Mouse (Mus musculus) hindbrain, postnatal 0 days (tissue): ENCODE results near the gene Endov. TPM values are rescaled to one million over a fixed set of nuclear protein-coding genes. Genes with fewer than 3 reads are reported as not detected.

Experiments used
- ATAC-seq: fragments of 200-750 bp; cut with Nextera tagmentation; 2 replicates; pipeline ENCODE4 v1.8.0; 2017; ENCODE audit warnings: mild to moderate bottlenecking, moderate TSS enrichment, moderate library complexity
- DNase-seq: peaks from one replicate; pipeline ENCODE4 v3.0.0-alpha.2; 2015; ENCODE audit warnings: low spot score
- H3K27ac ChIP-seq: fragments of 300-500 bp; sonication (generic); 2 replicates; pipeline ENCODE4 v1.5.1; 2014; ENCODE audit warnings: mild to moderate bottlenecking
- H3K27me3 ChIP-seq: fragments of 300-500 bp; sonication (generic); 2 replicates; pipeline ENCODE4 v1.6.1; 2014; ENCODE audit warnings: low read length, mixed read lengths; ENCODE audit not compliant: insufficient read depth
- H3K36me3 ChIP-seq: fragments of 300-500 bp; sonication (generic); 2 replicates; pipeline ENCODE4 v1.6.1; 2014; ENCODE audit warnings: low read length, mixed read lengths; ENCODE audit not compliant: insufficient read depth
- H3K4me1 ChIP-seq: fragments of 300-500 bp; sonication (generic); 2 replicates; pipeline ENCODE4 v1.6.1; 2014; ENCODE audit warnings: antibody characterized with exemption, low read length, mixed read lengths; ENCODE audit not compliant: insufficient read depth
- H3K4me2 ChIP-seq: fragments of 300-500 bp; sonication (generic); 2 replicates; pipeline ENCODE4 v1.6.1; 2014; ENCODE audit warnings: low read depth, mild to moderate bottlenecking, low read length, moderate library complexity, mixed read lengths
- H3K4me3 ChIP-seq: fragments of 300-500 bp; sonication (generic); 2 replicates; pipeline ENCODE4 v1.5.1; 2014; ENCODE audit warnings: low read length
- H3K9ac ChIP-seq: fragments of 300-500 bp; sonication (generic); replicated peaks from 2 replicates; pipeline ENCODE4 v1.6.1; 2014; ENCODE audit warnings: mild to moderate bottlenecking, low read length, moderate library complexity, mixed read lengths
- H3K9me3 ChIP-seq: fragments of 300-500 bp; sonication (generic); 2 replicates; pipeline ENCODE4 v1.6.1; 2016; ENCODE audit warnings: low read length, mixed read lengths
- CTCF ChIP-seq: IDR thresholded peaks from 2 replicates; pipeline ENCODE4 v1.5.1; 2016; ENCODE audit warnings: antibody characterized with exemption, control low read depth, low read depth
- WGBS: fragments of 180-500 bp; shearing (Covaris S2); extraction: QIAGEN DNeasy Blood & Tissue Kit; methylation state at CpG from one replicate; pipeline ENCODE4 v1.1.7; 2014; 5-methylcytosine and 5-hydroxymethylcytosine counted together
- polyA plus RNA-seq: library from polyadenylated mRNA; unstranded; fragments of >200 nt; fragmentation: Nextera tagmentation; extraction: Ambion mirVana; gene quantifications from 2 replicates; pipeline ENCODE4 v1.2.1, GENCODE M21; 2015
- total RNA-seq: library from RNA; depleted of rRNA; stranded (reverse); fragments of >200 nt; gene quantifications from 2 replicates; pipeline ENCODE4 v1.2.3, GENCODE M21; 2014

Endov gene
- total and polyA plus RNA-seq, 2 experiments from 2014 or later, result 12.8 to 39.9 TPM

DNA sequence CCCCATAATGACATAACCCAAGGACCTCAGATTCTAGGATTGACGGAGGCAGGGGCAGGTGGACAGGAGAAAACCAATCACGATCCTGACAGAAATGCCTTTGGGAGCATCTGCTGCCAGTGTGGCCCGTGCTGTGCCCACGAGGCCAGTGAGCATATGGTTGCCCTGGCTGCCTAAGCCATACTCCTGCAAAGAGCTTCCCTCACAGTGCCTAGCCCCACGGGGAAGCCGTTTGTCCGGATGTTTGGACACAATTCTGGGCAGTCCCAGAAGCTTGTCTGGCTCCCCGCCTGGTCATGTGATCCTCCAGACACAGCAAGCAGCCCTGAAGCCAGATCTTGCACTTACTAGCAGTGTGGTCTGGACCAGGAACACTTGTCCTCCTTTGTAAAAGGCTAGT lies 31.6 kb downstream of the Endov start:
- Histone ChIP-seq H3K27me3 (no peaks in the 10 kb centered on the region), H3K27ac (peak overlapping the region; percentile 16; the same call in 1 of the 2 replicates), H3K36me3 (no peaks in the 10 kb centered on the region), H3K9me3 (no peaks in the 10 kb centered on the region), H3K4me3 (no peak overlapping the region), H3K4me1 (peaks cover 7% of the 10 kb centered on the region), H3K4me2 (no peak overlapping the region), H3K9ac (no peak overlapping the region)
- WGBS, result 35% methylated on average over 8 of the region's 8 CpGs
- DNase-seq (peak; percentile 85), ATAC-seq (peak; percentile 83)
- no peak for TF ChIP-seq CTCF

DNA sequence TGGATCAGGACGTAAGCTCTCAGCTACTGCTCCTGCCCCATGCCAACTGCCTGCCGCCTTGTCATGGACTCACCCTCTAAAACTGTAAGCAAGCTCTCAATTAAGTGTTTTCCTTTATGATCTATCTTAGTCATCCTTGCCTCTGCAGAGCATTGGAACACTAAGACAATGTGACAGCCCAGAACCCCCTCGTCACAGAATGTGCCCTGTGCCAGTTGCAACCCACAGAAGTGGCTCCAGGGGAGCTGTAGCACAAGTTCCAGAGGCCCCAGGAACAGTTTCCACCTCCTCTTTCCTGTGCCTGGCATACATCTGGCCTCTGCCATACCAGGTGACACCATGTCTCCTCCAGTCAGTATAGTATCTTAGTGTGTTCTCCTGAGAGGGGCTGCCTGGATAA lies 32.2 kb downstream of the Endov start:
- ATAC-seq, result no peak
- H3K9me3 ChIP-seq, result no peaks in the 10 kb centered on the region
- H3K27ac ChIP-seq, result 0 out of 2 replicates have a peak overlapping the region, but pooled peaks have one; percentile 16
- H3K9ac ChIP-seq, result no peak overlapping the region
- no peak overlapping the region for H3K4me2 ChIP-seq
- no peaks in the 10 kb centered on the region for H3K36me3 ChIP-seq
- H3K27me3 ChIP-seq, result no peaks in the 10 kb centered on the region
- H3K4me3 ChIP-seq, result no peak overlapping the region
- DNase-seq, result no peak
- no peak for TF ChIP-seq CTCF
- peaks cover 7% of the 10 kb centered on the region for H3K4me1 ChIP-seq
- WGBS, result 67% methylated on average over 3 of the region's 3 CpGs

DNA sequence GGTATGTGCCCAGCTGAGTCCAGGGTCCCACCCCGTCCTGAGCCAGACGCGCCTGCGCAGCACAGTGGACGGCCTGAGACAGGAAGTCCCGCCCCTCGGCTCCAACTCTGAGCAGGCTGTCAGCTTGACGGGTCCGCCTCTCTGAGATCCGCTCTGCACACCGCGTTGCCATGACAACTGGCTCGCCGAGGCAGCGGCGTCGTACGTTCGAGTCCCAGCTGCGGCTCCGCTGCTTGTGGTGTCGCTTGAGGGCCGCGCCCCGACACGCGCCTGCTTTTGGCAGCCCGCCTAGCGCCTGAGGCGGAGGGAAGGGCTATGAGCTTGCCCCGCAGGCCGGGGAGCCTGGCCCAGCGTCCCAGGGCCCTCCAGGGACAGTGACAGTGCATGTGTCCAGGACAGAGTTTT lies 33.4 kb downstream of the Endov start:
- TF ChIP-seq CTCF, result no peak
- Histone ChIP-seq H3K27ac (no peak overlapping the region), H3K27me3 (no peaks in the 10 kb centered on the region), H3K9ac (0 out of 2 replicates have a peak overlapping the region, but pooled peaks have one; percentile 28), H3K9me3 (no peaks in the 10 kb centered on the region), H3K4me2 (peak overlapping the region; percentile 57), H3K4me3 (peak overlapping the region; percentile 32), H3K36me3 (no peaks in the 10 kb centered on the region), H3K4me1 (peaks cover 7% of the 10 kb centered on the region)
- DNase-seq, result peak; percentile 96
- peak; percentile 89 for ATAC-seq
- WGBS, result 1% methylated on average over 33 of the region's 33 CpGs

DNA sequence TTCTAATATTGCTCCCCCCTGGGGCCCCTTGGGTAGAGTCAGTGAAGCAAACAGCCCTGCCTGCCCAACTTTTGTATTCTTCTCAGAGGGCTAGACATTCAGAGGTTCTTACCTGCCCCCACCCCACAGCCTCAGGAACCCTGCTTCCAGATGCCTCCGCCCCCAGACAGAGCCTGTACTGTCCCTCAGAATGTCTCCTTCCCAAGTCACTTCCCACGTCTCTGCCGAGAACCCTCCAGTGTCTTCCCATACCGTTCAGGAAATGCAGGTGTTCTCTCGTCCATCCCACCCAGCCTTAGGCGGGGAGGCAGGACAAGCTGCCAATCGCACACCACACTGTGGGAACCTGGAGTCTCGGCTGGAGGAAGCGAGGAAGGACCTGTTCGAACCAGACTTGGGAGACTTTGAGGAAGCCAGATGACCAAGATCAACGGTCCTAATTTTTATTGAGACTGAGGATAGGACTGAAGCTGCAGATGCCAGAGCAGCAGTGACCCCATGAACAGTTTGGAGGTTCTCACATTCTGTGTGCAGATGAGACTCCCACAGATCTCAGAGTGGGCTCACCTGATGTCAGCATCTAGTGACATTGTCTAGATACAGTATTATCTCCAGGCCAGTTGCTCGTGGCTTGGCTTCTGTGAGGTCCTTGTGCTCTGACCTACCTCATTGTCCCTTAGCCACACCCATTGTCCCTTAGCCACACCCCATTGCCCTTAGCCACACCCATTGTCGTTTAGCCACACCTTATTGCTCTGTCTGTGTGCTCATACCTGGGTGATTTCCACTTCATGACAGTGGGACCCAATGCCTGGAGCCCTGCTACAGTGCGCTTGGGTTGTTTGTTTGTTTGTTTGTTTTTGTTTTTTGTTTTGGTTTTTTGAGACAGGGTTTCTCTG lies 35.2 kb downstream of the Endov start:
- Histone ChIP-seq H3K27ac (no peak overlapping the region), H3K4me1 (peaks cover 7% of the 10 kb centered on the region), H3K9ac (no peak overlapping the region), H3K36me3 (no peaks in the 10 kb centered on the region), H3K4me3 (no peak overlapping the region), H3K9me3 (no peaks in the 10 kb centered on the region), H3K27me3 (no peaks in the 10 kb centered on the region), H3K4me2 (no peak overlapping the region)
- no peak for ATAC-seq
- DNase-seq, result no peak
- 87% methylated on average over 14 of the region's 14 CpGs for WGBS
- TF ChIP-seq CTCF, result no peak

DNA sequence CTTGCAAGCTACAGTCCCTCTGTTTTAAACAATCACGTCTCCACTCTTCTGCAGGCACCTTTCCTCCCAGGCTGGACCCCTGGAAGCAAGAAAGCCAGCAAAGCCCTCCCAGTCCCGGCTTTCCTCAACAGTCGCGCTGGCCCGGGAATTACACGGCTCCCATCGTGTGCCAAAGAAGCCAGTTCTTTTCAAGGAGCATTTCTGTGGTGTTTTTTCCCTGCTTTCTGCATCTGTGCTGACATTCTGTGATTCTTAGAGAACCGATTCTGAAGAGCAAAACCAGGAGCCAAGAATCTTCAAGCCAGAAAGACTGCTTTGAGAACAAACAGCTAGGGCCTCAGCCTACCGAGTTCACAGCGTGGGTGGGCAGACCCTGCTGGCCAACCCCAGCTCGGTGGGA lies 37.8 kb downstream of the Endov start:
- DNase-seq, result no peak
- no peak overlapping the region for H3K9ac ChIP-seq

DNA sequence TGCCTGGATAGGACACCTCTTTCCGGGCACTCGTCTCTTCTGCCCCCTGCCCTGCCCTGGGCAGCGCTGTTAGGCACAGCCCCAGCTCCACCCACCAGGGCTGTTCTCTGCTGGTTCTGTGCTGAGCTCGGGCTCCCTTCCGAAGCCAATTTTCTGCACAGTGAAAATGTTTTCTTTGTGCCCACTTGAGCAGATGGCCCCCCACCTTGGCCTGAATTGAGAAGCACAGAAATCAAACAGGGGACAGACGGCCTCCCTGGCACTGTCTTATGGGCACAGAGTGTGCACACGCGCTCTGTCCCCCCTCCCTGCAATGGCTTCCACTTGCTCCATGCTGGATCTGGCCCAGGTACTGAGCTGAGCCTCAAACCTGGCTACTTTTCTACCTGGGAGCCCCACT lies 41.3 kb downstream of the Endov start:
- Histone ChIP-seq H3K27me3 (no peaks in the 10 kb centered on the region), H3K9me3 (no peaks in the 10 kb centered on the region), H3K27ac (no peak overlapping the region), H3K4me2 (no peak overlapping the region), H3K4me3 (no peak overlapping the region), H3K4me1 (peaks cover 3% of the 10 kb centered on the region), H3K9ac (no peak overlapping the region), H3K36me3 (no peaks in the 10 kb centered on the region)
- WGBS, result 33% methylated on average over 8 of the region's 8 CpGs
- no peak for TF ChIP-seq CTCF
- DNase-seq (peak; percentile 73), ATAC-seq (peak; percentile 75)

More for the DNA sequence above, 37.8 kb downstream of the Endov start:
- WGBS, result 43% methylated on average over 11 of the region's 11 CpGs
- no peak overlapping the region for H3K4me2 ChIP-seq
- H3K36me3 ChIP-seq, result no peaks in the 10 kb centered on the region
- H3K4me3 ChIP-seq, result no peak overlapping the region
- H3K4me1 ChIP-seq, result peaks cover 7% of the 10 kb centered on the region
- ATAC-seq, result no peak
- H3K27ac ChIP-seq, result no peak overlapping the region; the same call in 1 of the 2 replicates
- no peaks in the 10 kb centered on the region for H3K27me3 ChIP-seq
- no peaks in the 10 kb centered on the region for H3K9me3 ChIP-seq
- TF ChIP-seq CTCF, result no peak

DNA sequence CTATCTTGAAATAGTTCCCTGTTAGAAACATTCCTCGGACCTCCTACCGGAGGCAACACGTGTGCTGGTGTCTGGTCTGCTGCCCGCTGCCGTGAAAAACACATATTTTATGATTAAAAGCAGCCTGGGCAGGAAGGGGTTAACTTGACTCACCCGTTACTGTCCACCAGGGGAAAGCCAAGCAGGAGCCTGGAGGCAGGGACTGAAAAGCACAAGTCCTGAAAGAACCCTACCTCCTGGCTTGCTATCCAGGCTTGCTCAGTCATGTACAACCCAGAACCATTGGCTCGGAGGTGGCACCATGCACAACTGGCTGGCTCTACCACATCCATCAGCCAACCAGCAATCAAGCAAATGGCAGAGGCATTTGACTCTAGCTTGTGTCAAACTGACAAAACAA lies 42.6 kb downstream of the Endov start:
- H3K36me3 ChIP-seq, result no peaks in the 10 kb centered on the region
- no peak for ATAC-seq
- H3K4me3 ChIP-seq, result no peak overlapping the region
- TF ChIP-seq CTCF, result peak; percentile 24
- H3K4me2 ChIP-seq, result no peak overlapping the region
- 63% methylated on average over 7 of the region's 7 CpGs for WGBS
- H3K27ac ChIP-seq, result no peak overlapping the region
- no peak for DNase-seq
- no peaks in the 10 kb centered on the region for H3K9me3 ChIP-seq
- H3K4me1 ChIP-seq, result peaks cover 3% of the 10 kb centered on the region; the same call in 1 of the 2 replicates
- no peaks in the 10 kb centered on the region for H3K27me3 ChIP-seq
- no peak overlapping the region for H3K9ac ChIP-seq
